Mouse (Mus musculus): ENCODE results near the gene Nudt9. TPM values are rescaled to one million over a fixed set of nuclear protein-coding genes. Genes with fewer than 3 reads are reported as not detected.

Gene Nudt9
- polyA plus RNA-seq, 1 experiment from 2014 or later: 57.3 TPM

- Histone ChIP-seq H3K4me3 (no peak overlapping the region), H3K36me3 (0 out of 2 replicates have a peak, but pooled peaks cover 2% of the 10 kb centered on the region), H3K9me3 (replicated peaks) (no peaks in the 10 kb centered on the region), H3K4me1 (replicated peaks) (0 out of 2 replicates have a peak, but pooled peaks cover 6% of the 10 kb centered on the region), H3K9ac (no peak overlapping the region), H3K27me3 (replicated peaks) (0 out of 2 replicates have a peak, but pooled peaks cover under 1% of the 10 kb centered on the region), H3K27ac (ENCODE audit: poor library complexity, severe bottlenecking) (no peak overlapping the region), H3K4me2 (no peak overlapping the region)
- no peak for ATAC-seq (ENCODE audit: insufficient number of reproducible peaks, low FRiP score)
- 82% methylated on average over 6 of the region's 6 CpGs for WGBS
Measured at GRCm38 (mm10) chr5:104080736-104081135, 34.6 kb downstream of the Nudt9 start.

GRCm38 (mm10) chr5:104085366-104085765 is 39.3 kb downstream of the Nudt9 start:
- ATAC-seq (ENCODE audit: insufficient number of reproducible peaks, low FRiP score): no peak
- Histone ChIP-seq H3K4me1 (replicated peaks) (peaks cover 4% of the 10 kb centered on the region; the same call in 1 of the 2 replicates), H3K27ac (ENCODE audit: poor library complexity, severe bottlenecking) (no peak overlapping the region), H3K4me2 (no peak overlapping the region), H3K27me3 (replicated peaks) (no peaks in the 10 kb centered on the region), H3K9me3 (replicated peaks) (0 out of 2 replicates have a peak, but pooled peaks cover 3% of the 10 kb centered on the region), H3K36me3 (0 out of 2 replicates have a peak, but pooled peaks cover 2% of the 10 kb centered on the region), H3K4me3 (no peak overlapping the region), H3K9ac (no peak overlapping the region)
- 86% methylated on average over 9 of the region's 9 CpGs for WGBS

GRCm38 (mm10) chr5:104089751-104090150 is 43.6 kb downstream of the Nudt9 start:
- Histone ChIP-seq H3K4me3 (no peak overlapping the region), H3K4me2 (no peak overlapping the region), H3K27ac (ENCODE audit: poor library complexity, severe bottlenecking) (no peak overlapping the region), H3K4me1 (replicated peaks) (peaks cover 4% of the 10 kb centered on the region; the same call in 1 of the 2 replicates), H3K36me3 (no peaks in the 10 kb centered on the region), H3K9ac (no peak overlapping the region), H3K9me3 (replicated peaks) (0 out of 2 replicates have a peak, but pooled peaks cover 3% of the 10 kb centered on the region), H3K27me3 (replicated peaks) (no peaks in the 10 kb centered on the region)
- WGBS: 59% methylated on average over 2 of the region's 2 CpGs
- no peak for ATAC-seq (ENCODE audit: insufficient number of reproducible peaks, low FRiP score)

- Histone ChIP-seq H3K4me1 (replicated peaks) (peaks cover 14% of the 10 kb centered on the region), H3K27me3 (replicated peaks) (no peaks in the 10 kb centered on the region), H3K9ac (no peak overlapping the region), H3K36me3 (no peaks in the 10 kb centered on the region), H3K4me3 (no peak overlapping the region), H3K9me3 (replicated peaks) (no peaks in the 10 kb centered on the region), H3K27ac (ENCODE audit: poor library complexity, severe bottlenecking) (no peak overlapping the region; the same call in 1 of the 2 replicates), H3K4me2 (peak overlapping the region; percentile 40)
- WGBS: 38% methylated on average over 11 of the region's 11 CpGs
- ATAC-seq (ENCODE audit: insufficient number of reproducible peaks, low FRiP score): no peak
Measured at GRCm38 (mm10) chr5:104095416-104096077, 49.4 kb downstream of the Nudt9 start.

- Histone ChIP-seq H3K4me2 (peak overlapping the region; percentile 40), H3K4me3 (no peak overlapping the region)
Measured at GRCm38 (mm10) chr5:104096078-104096938, 50.2 kb downstream of the Nudt9 start.

GRCm38 (mm10) chr5:104101678-104102531 is 55.8 kb downstream of the Nudt9 start:
- Histone ChIP-seq H3K36me3 (no peaks in the 10 kb centered on the region), H3K27ac (ENCODE audit: poor library complexity, severe bottlenecking) (no peak overlapping the region), H3K9me3 (replicated peaks) (no peaks in the 10 kb centered on the region), H3K4me1 (replicated peaks) (peaks cover 28% of the 10 kb centered on the region), H3K4me3 (no peak overlapping the region), H3K9ac (0 out of 2 replicates have a peak overlapping the region, but pooled peaks have one; percentile 36), H3K4me2 (no peak overlapping the region), H3K27me3 (replicated peaks) (no peaks in the 10 kb centered on the region)
- 25% methylated on average over 10 of the region's 10 CpGs for WGBS
- peak; percentile 48; the same call in 1 of the 2 replicates for ATAC-seq (ENCODE audit: insufficient number of reproducible peaks, low FRiP score)

More at GRCm38 (mm10) chr5:104096078-104096938, 50.2 kb downstream of the Nudt9 start:
- no peak overlapping the region for H3K9ac ChIP-seq
- H3K9me3 ChIP-seq (replicated peaks): no peaks in the 10 kb centered on the region
- peaks cover 14% of the 10 kb centered on the region for H3K4me1 ChIP-seq (replicated peaks)
- H3K36me3 ChIP-seq: no peaks in the 10 kb centered on the region
- no peak overlapping the region; the same call in 1 of the 2 replicates for H3K27ac ChIP-seq (ENCODE audit: poor library complexity, severe bottlenecking)
- 63% methylated on average over 16 of the region's 16 CpGs for WGBS
- ATAC-seq (ENCODE audit: insufficient number of reproducible peaks, low FRiP score): no peak
- H3K27me3 ChIP-seq (replicated peaks): no peaks in the 10 kb centered on the region

- Histone ChIP-seq H3K36me3 (no peaks in the 10 kb centered on the region), H3K27ac (ENCODE audit: poor library complexity, severe bottlenecking) (no peak overlapping the region), H3K4me3 (no peak overlapping the region), H3K4me2 (no peak overlapping the region), H3K9me3 (replicated peaks) (no peaks in the 10 kb centered on the region), H3K9ac (no peak overlapping the region), H3K27me3 (replicated peaks) (no peaks in the 10 kb centered on the region), H3K4me1 (replicated peaks) (peaks cover 37% of the 10 kb centered on the region)
- 69% methylated on average over 4 of the region's 4 CpGs for WGBS
- no peak for ATAC-seq (ENCODE audit: insufficient number of reproducible peaks, low FRiP score)
Measured at GRCm38 (mm10) chr5:104103171-104103570, 57.1 kb downstream of the Nudt9 start.

GRCm38 (mm10) chr5:104104111-104104510 is 58.0 kb downstream of the Nudt9 start:
- WGBS: 67% methylated on average over 2 of the region's 2 CpGs
- ATAC-seq (ENCODE audit: insufficient number of reproducible peaks, low FRiP score): no peak
- H3K36me3 ChIP-seq: no peaks in the 10 kb centered on the region

GRCm38 (mm10) chr5:104108127-104108875 is 62.2 kb downstream of the Nudt9 start:
- 52% methylated on average over 11 of the region's 11 CpGs for WGBS
- H3K4me1 ChIP-seq (replicated peaks): peaks cover 64% of the 10 kb centered on the region
- no peak overlapping the region for H3K4me3 ChIP-seq
- no peaks in the 10 kb centered on the region for H3K9me3 ChIP-seq (replicated peaks)
- no peaks in the 10 kb centered on the region for H3K36me3 ChIP-seq
- ATAC-seq (ENCODE audit: insufficient number of reproducible peaks, low FRiP score): no peak
- H3K27ac ChIP-seq (ENCODE audit: poor library complexity, severe bottlenecking): peak overlapping the region; percentile 52
- H3K27me3 ChIP-seq (replicated peaks): no peaks in the 10 kb centered on the region
- H3K4me2 ChIP-seq: peak overlapping the region; percentile 39
- H3K9ac ChIP-seq: no peak overlapping the region

More at GRCm38 (mm10) chr5:104104111-104104510, 58.0 kb downstream of the Nudt9 start:
- Histone ChIP-seq H3K27me3 (replicated peaks) (no peaks in the 10 kb centered on the region), H3K4me3 (no peak overlapping the region), H3K4me1 (replicated peaks) (peaks cover 46% of the 10 kb centered on the region), H3K9me3 (replicated peaks) (no peaks in the 10 kb centered on the region), H3K4me2 (no peak overlapping the region), H3K27ac (ENCODE audit: poor library complexity, severe bottlenecking) (no peak overlapping the region), H3K9ac (no peak overlapping the region)

GRCm38 (mm10) chr5:104108879-104109369 is 62.8 kb downstream of the Nudt9 start:
- H3K4me1 ChIP-seq (replicated peaks): peaks cover 68% of the 10 kb centered on the region
- no peaks in the 10 kb centered on the region for H3K9me3 ChIP-seq (replicated peaks)
- WGBS: 31% methylated on average over 18 of the region's 18 CpGs
- no peaks in the 10 kb centered on the region for H3K27me3 ChIP-seq (replicated peaks)
- peak overlapping the region; percentile 39 for H3K4me2 ChIP-seq
- H3K9ac ChIP-seq: no peak overlapping the region; the same call in 1 of the 2 replicates
- no peaks in the 10 kb centered on the region for H3K36me3 ChIP-seq
- peak overlapping the region; percentile 76 for H3K27ac ChIP-seq (ENCODE audit: poor library complexity, severe bottlenecking)
- H3K4me3 ChIP-seq: 0 out of 2 replicates have a peak overlapping the region, but pooled peaks have one; percentile 9
- ATAC-seq (ENCODE audit: insufficient number of reproducible peaks, low FRiP score): no peak

All from heart, embryonic 12.5 days (tissue).